Mouse (Mus musculus) kidney, embryonic 15.5 days (tissue): ENCODE measurements around the gene Txlnb. TPM values are rescaled to one million over a fixed set of nuclear protein-coding genes. Genes with fewer than 3 reads are reported as not detected.
"Not testable (repeated sequence)": the region's sequence is repeated elsewhere in the genome, so short reads cannot be mapped to it uniquely, and the experiment has no call there.

ENCODE experiments used
- ATAC-seq: fragments of 200-750 bp; cut with Nextera tagmentation; replicated peaks from 2 replicates; pipeline ENCODE4 v1.8.0; 2017; ENCODE audit warnings: moderate TSS enrichment; ENCODE audit not compliant: low FRiP score
- H3K27ac ChIP-seq: fragments of 300-500 bp; sonication (generic); 2 replicates; pipeline ENCODE4 v1.5.1; 2015; ENCODE audit warnings: mild to moderate bottlenecking, inconsistent platforms
- H3K27me3 ChIP-seq: fragments of 300-500 bp; sonication (generic); 2 replicates; pipeline ENCODE4 v1.6.1; 2015; ENCODE audit warnings: inconsistent platforms
- H3K36me3 ChIP-seq: fragments of 300-500 bp; sonication (generic); 2 replicates; pipeline ENCODE4 v1.6.1; 2015; ENCODE audit warnings: inconsistent platforms
- H3K4me1 ChIP-seq: fragments of 300-500 bp; sonication (generic); 2 replicates; pipeline ENCODE4 v1.6.1; 2015; ENCODE audit warnings: inconsistent platforms
- H3K4me2 ChIP-seq: fragments of 300-500 bp; sonication (generic); 2 replicates; pipeline ENCODE4 v1.6.1; 2015; ENCODE audit warnings: moderate library complexity, mild to moderate bottlenecking, inconsistent platforms
- H3K4me3 ChIP-seq: fragments of 300-500 bp; sonication (generic); replicated peaks from 2 replicates; pipeline ENCODE4 v1.5.1; 2015; ENCODE audit warnings: mild to moderate bottlenecking, inconsistent platforms
- H3K9ac ChIP-seq: fragments of 300-500 bp; sonication (generic); 2 replicates; pipeline ENCODE4 v1.6.1; 2015; ENCODE audit warnings: mild to moderate bottlenecking, inconsistent platforms
- H3K9me3 ChIP-seq: fragments of 300-500 bp; sonication (generic); replicated peaks from 2 replicates; pipeline ENCODE4 v1.6.1; 2016; ENCODE audit warnings: inconsistent platforms
- WGBS: fragments of 180-500 bp; shearing (Covaris S2); methylation state at CpG from one replicate; pipeline ENCODE4 v1.1.7; 2015; ENCODE audit warnings: mixed read lengths; 5-methylcytosine and 5-hydroxymethylcytosine counted together
- polyA plus RNA-seq: library from polyadenylated mRNA; unstranded; fragments of >200 nt; fragmentation: Nextera tagmentation; extraction: Ambion mirVana; gene quantifications from 2 replicates; pipeline ENCODE4 v1.2.1, GENCODE M21; 2015

Gene Txlnb
- 1.3 and 1.5 TPM in 2 replicates for polyA plus RNA-seq

- no peaks in the 10 kb centered on the region for H3K36me3 ChIP-seq
- no peaks in the 10 kb centered on the region for H3K9me3 ChIP-seq
- H3K4me3 ChIP-seq = peak within 1 kb of the TSS; percentile 32
- peaks cover 19% of the 10 kb centered on the region for H3K4me1 ChIP-seq
- H3K27ac ChIP-seq = peak within 1 kb of the TSS; percentile 86
- H3K27me3 ChIP-seq = no peaks in the 10 kb centered on the region
- 8% methylated on average over 13 of the region's 13 CpGs for WGBS
- ATAC-seq = peak; percentile 90
- H3K4me2 ChIP-seq = peak within 1 kb of the TSS; percentile 58
- H3K9ac ChIP-seq = no peak within 1 kb of the TSS
Observed at GRCm38 (mm10) chr10:17795767-17796631, at the start of gene Txlnb. Gene Txlnb (plus strand): TSS chr10:17796226.

GRCm38 (mm10) chr10:17752478-17752877, 43.5 kb upstream of the Txlnb start:
- ATAC-seq = no peak
- Histone ChIP-seq H3K4me2 (no peak overlapping the region), H3K9ac (no peak overlapping the region), H3K9me3 (no peaks in the 10 kb centered on the region), H3K27me3 (no peaks in the 10 kb centered on the region), H3K36me3 (no peaks in the 10 kb centered on the region), H3K4me1 (no peaks in the 10 kb centered on the region), H3K27ac (no peak overlapping the region), H3K4me3 (no peak overlapping the region)
- WGBS = 84% methylated on average over 5 of the region's 5 CpGs

GRCm38 (mm10) chr10:17759772-17760171, 36.3 kb upstream of the Txlnb start:
- 79% methylated on average over 3 of the region's 3 CpGs for WGBS
- Histone ChIP-seq H3K27me3 (no peaks in the 10 kb centered on the region), H3K4me3 (no peak overlapping the region), H3K36me3 (no peaks in the 10 kb centered on the region), H3K9me3 (no peaks in the 10 kb centered on the region), H3K4me1 (no peaks in the 10 kb centered on the region), H3K27ac (no peak overlapping the region), H3K4me2 (no peak overlapping the region), H3K9ac (no peak overlapping the region)
- ATAC-seq = no peak

- Histone ChIP-seq H3K27ac (no peak overlapping the region), H3K9ac (no peak overlapping the region), H3K36me3 (no peaks in the 10 kb centered on the region), H3K9me3 (no peaks in the 10 kb centered on the region), H3K4me1 (no peaks in the 10 kb centered on the region), H3K4me3 (no peak overlapping the region), H3K27me3 (no peaks in the 10 kb centered on the region), H3K4me2 (no peak overlapping the region)
- WGBS = 69% methylated on average over 9 of the region's 9 CpGs
- no peak for ATAC-seq
Observed at GRCm38 (mm10) chr10:17760750-17761613, 35.0 kb upstream of the Txlnb start.

- WGBS = 97% methylated on average over 1 of the region's 1 CpGs
- Histone ChIP-seq H3K4me1 (no peaks in the 10 kb centered on the region), H3K9me3 (no peaks in the 10 kb centered on the region), H3K4me3 (no peak overlapping the region), H3K36me3 (no peaks in the 10 kb centered on the region), H3K4me2 (no peak overlapping the region), H3K27me3 (no peaks in the 10 kb centered on the region), H3K9ac (no peak overlapping the region), H3K27ac (no peak overlapping the region)
- ATAC-seq = no peak
Observed at GRCm38 (mm10) chr10:17761652-17762051, 34.4 kb upstream of the Txlnb start.

- H3K27me3 ChIP-seq = no peaks in the 10 kb centered on the region
- no peaks in the 10 kb centered on the region for H3K9me3 ChIP-seq
- H3K4me3 ChIP-seq = no peak overlapping the region
- no peak overlapping the region for H3K4me2 ChIP-seq
- H3K27ac ChIP-seq = no peak overlapping the region
- 95% methylated on average over 8 of the region's 8 CpGs for WGBS
- no peaks in the 10 kb centered on the region for H3K4me1 ChIP-seq
- no peaks in the 10 kb centered on the region for H3K36me3 ChIP-seq
- no peak for ATAC-seq
- H3K9ac ChIP-seq = no peak overlapping the region
Observed at GRCm38 (mm10) chr10:17762946-17763345, 33.1 kb upstream of the Txlnb start.

- H3K4me3 ChIP-seq = no peak overlapping the region
- no peak overlapping the region for H3K27ac ChIP-seq
- WGBS = 90% methylated on average over 5 of the region's 5 CpGs
- no peak for ATAC-seq
- no peaks in the 10 kb centered on the region for H3K9me3 ChIP-seq
- H3K9ac ChIP-seq = no peak overlapping the region
- H3K4me1 ChIP-seq = no peaks in the 10 kb centered on the region
- H3K27me3 ChIP-seq = no peaks in the 10 kb centered on the region
- H3K36me3 ChIP-seq = no peaks in the 10 kb centered on the region
- H3K4me2 ChIP-seq = no peak overlapping the region
Observed at GRCm38 (mm10) chr10:17769856-17770255, 26.2 kb upstream of the Txlnb start.

- Histone ChIP-seq H3K9ac (no peak overlapping the region), H3K4me1 (no peaks in the 10 kb centered on the region), H3K27ac (no peak overlapping the region), H3K9me3 (no peaks in the 10 kb centered on the region), H3K36me3 (no peaks in the 10 kb centered on the region), H3K4me3 (no peak overlapping the region), H3K27me3 (no peaks in the 10 kb centered on the region), H3K4me2 (no peak overlapping the region)
- WGBS = 75% methylated on average over 10 of the region's 10 CpGs
- ATAC-seq = no peak
Observed at GRCm38 (mm10) chr10:17772364-17772763, 23.7 kb upstream of the Txlnb start.

GRCm38 (mm10) chr10:17774366-17774765, 21.7 kb upstream of the Txlnb start:
- no peak for ATAC-seq
- H3K36me3 ChIP-seq = no peaks in the 10 kb centered on the region
- H3K9me3 ChIP-seq = no peaks in the 10 kb centered on the region
- H3K4me3 ChIP-seq = no peak overlapping the region
- no peak overlapping the region for H3K9ac ChIP-seq
- H3K4me2 ChIP-seq = no peak overlapping the region
- no peaks in the 10 kb centered on the region for H3K4me1 ChIP-seq
- WGBS = 88% methylated on average over 3 of the region's 3 CpGs
- H3K27me3 ChIP-seq = no peaks in the 10 kb centered on the region
- H3K27ac ChIP-seq = no peak overlapping the region

GRCm38 (mm10) chr10:17775079-17775478, 20.9 kb upstream of the Txlnb start:
- H3K27ac ChIP-seq = no peak overlapping the region
- 65% methylated on average over 4 of the region's 4 CpGs for WGBS
- H3K4me2 ChIP-seq = no peak overlapping the region
- H3K4me1 ChIP-seq = no peaks in the 10 kb centered on the region
- H3K9me3 ChIP-seq = no peaks in the 10 kb centered on the region
- H3K9ac ChIP-seq = no peak overlapping the region
- ATAC-seq = no peak
- H3K4me3 ChIP-seq = no peak overlapping the region
- H3K36me3 ChIP-seq = no peaks in the 10 kb centered on the region
- no peaks in the 10 kb centered on the region for H3K27me3 ChIP-seq

- H3K4me2 ChIP-seq, ATAC-seq, H3K9ac ChIP-seq, H3K4me1 ChIP-seq, H3K9me3 ChIP-seq, H3K27me3 ChIP-seq, H3K27ac ChIP-seq, H3K4me3 ChIP-seq, H3K36me3 ChIP-seq: not testable (repeated sequence)
- 76% methylated on average over 4 of the region's 4 CpGs for WGBS
Observed at GRCm38 (mm10) chr10:17776684-17777083, 19.3 kb upstream of the Txlnb start.

- Histone ChIP-seq H3K9ac (no peak overlapping the region), H3K4me2 (no peak overlapping the region), H3K4me1 (no peaks in the 10 kb centered on the region; the same call in 1 of the 2 replicates), H3K36me3 (no peaks in the 10 kb centered on the region), H3K27ac (no peak overlapping the region), H3K9me3 (no peaks in the 10 kb centered on the region), H3K4me3 (no peak overlapping the region), H3K27me3 (no peaks in the 10 kb centered on the region)
- 50% methylated on average over 3 of the region's 3 CpGs for WGBS
- no peak for ATAC-seq
Observed at GRCm38 (mm10) chr10:17786771-17787170, 9.3 kb upstream of the Txlnb start.
